Mouse (Mus musculus): ENCODE results near the gene Fmnl1.

Gene Fmnl1

DNA sequence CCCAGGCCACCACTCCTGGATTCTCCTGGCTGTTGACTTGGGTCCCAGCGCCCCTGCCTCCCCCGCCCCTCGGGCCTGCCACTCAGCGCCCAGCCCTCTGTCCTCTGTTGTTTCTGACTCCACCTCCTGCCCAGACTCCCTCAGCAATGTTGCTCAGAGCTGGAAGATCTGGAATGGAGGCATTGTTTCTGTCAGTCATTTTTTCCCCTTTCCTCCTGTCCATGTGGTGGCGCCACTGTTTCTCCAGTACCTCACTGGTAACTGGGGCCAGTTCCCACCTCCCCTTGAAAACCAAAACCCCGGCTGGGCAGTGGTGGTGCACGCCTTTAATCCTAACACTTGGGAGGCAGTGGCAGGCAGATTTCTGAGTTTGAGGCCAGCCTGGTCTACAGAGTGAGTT lies 9.5 kb upstream of the Fmnl1 start:
- DNase-seq = no peak

GRCm38 (mm10) chr11:103162132-103162531 lies 8.8 kb upstream of the Fmnl1 start:
- DNase-seq = no peak

DNA sequence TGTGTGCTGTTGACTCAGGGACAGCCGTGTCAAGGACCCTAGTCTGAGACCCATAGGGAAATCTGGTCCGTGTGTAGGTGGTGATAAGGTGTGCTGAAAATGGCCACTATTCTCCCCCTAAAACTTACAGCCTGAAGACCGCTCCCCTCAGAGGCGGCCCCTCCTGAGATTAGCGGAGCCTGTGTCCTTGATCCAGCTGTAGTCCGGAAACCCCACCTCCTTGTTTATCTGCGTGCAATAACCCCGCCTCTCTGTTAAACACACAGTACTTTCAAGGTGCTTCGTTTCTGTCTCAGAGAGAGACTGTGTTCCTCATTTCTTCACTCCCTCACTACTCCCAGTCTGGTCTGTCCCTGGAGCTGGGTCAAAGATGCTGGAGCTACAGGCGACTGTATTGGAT lies 6.5 kb upstream of the Fmnl1 start:
- no peak for DNase-seq

DNA sequence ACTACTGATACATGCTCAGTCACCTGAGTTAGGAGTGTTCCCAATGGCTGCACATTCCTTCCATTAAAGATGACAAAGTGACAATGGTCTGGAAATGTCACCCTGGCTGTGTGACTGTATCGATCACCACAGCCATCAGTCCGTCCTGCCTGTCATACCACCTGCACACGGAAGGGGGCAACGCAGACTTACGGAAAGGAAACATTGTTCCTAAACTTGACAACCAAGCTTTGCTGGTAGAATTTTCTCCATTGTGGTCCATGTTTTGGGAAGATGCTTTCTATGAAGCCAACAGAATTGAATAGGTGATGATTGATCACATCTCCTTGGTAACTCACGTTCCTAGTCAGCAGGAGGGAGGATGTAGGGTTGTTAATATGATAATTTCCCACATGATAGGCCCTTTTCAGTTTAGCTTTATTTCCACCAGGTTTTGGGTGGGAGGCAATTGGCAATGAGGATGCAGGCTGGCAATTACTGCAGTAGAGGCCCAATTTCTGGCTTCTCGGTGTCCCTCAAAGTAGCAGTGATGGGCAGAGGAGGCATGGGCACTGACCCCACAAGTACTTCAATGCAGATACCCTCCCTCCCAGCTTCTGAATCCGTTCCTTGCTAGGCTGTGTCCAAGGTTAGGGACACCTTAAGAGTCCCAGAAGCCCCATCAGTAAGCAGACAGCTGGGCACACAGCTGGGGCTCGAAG lies 2.1 kb upstream of the Fmnl1 start:
- DNase-seq = peak; percentile 69

GRCm38 (mm10) chr11:103169664-103170063 lies 1.2 kb upstream of the Fmnl1 start:
- DNase-seq = no peak

GRCm38 (mm10) chr11:103170111-103170493 lies 805 bp upstream of the Fmnl1 start:
- no peak for DNase-seq

GRCm38 (mm10) chr11:103171286-103171620 lies 346 bp downstream of the Fmnl1 start:
- no peak for DNase-seq

DNA sequence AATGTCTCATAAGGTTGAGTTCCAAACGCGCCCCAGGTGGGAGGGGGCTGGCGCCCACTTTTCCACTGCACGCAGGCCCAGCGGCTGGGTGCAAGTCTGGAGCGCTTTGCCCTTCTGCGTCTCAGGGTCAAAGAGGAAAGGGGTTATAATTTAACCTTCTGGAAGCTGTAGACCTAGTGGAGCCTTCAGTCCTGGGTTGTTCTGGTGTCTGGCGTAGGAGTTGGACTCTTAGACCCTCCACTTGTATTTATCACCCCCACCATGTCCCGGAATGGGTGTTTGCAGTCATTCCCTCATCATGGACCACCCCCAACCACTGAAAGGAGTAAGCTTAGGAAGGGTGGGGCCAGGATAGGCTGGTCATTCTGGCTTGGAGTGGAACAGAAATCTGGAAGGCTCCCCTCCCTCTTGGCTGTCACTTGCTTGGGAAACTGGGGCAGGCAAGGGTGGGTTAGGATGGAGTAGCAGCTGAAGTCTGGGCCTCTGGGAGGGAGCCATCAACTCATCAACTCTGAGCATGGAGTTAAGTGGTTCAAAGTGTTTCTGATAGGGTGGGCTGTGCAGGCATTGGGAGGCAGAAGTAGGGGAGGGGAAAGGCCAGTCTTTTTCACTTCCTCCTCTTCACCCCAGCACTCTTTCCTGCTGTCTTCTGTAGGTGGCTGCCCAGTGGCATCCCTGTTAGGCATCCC lies 940 bp downstream of the Fmnl1 start:
- DNase-seq = no peak

DNA sequence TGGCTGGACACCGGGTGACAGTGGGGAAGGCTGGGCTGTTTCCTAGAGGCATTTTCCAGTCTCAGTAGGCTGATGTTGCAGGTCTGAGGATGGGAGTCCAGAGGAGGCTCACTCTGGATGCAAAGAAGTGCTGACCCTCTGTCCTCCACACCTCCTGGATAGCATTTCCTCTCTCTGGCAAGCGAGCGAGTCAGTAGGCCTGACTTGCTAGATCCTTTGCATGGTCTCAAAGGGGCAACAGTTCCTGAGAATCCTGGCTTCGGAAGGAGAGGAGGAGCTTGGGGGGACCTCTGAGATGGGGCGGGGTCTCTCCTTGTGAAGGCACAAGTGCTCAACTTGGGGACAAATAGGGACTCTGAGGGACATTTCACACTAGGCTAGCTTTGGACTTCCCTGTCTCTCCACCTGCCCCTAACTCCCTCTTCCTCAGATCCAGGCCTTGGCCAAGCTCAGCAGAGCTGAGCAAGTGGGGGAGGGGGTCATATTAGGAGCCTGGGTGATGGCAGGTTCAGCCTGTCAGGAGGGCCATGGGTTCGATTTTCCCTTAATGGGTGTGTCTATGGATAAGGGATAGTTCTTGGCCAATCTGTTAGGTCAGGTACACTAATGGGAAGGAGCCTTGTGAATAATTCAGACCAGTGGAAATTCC lies 1.6 kb downstream of the Fmnl1 start:
- no peak for DNase-seq

DNA sequence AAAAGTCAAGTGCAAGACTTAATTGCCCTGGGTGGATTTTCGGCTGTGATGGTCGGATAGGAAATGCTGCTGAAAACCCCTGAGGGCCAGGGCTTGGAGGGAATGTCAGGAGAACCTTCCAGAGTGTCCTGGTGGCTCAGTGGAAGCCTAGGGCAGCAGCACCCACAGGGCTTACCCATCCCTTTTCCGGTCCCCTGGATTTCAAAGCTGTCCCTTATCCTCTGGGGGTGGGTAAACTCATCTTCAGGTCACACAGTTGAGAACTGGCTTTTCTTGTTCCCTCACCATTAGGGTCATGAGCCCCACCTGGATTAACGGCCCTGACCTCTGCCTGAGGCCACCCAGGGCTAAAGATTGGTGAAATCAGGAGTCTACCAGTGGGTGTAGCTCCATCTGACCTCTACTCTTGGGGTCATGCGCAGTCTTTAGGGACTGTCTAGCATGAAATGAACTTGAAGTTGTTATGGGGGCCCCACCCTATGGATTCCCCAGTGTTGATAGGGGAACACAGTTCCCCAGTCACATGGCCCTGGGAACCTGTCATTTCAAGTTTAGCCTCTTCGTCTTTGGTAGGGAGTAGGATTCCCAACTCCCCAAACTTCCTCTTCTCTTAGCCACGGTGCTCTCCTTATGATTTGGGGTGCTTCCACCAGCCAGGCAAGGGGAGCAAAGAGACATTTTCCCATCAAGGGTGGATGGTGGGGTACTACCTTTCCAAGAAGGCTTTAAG lies 2.3 kb downstream of the Fmnl1 start:
- no peak for DNase-seq

GRCm38 (mm10) chr11:103173771-103174344 lies 3.0 kb downstream of the Fmnl1 start:
- DNase-seq = peak; percentile 56

GRCm38 (mm10) chr11:103174411-103174832 lies 3.5 kb downstream of the Fmnl1 start:
- DNase-seq = no peak

DNA sequence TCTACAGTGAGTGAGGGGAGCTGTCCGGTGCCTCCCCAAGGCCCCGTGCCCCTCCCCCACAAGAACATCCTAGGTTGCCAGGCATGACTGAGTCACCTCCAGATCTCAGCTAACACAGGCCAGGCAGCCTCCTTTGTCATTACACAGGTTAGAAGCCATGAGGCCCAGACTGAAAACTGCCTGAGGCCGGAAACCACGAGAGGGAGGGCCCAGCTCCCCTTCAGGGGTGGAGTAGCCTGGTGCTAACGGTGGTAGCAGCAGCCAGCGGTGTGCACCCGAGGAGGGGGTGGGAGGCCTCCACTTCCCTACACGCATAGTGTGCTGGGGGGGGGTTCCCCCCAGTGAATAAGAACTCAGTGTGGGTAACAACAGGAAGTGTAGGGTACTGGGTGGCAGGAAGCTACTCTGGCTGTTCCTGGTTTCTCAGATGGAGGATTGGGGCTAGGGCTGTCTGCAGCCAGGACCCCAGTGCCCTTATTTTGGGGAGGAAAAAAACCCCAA lies 4.0 kb downstream of the Fmnl1 start:
- no peak for DNase-seq

GRCm38 (mm10) chr11:103175688-103176442 lies 5.0 kb downstream of the Fmnl1 start:
- DNase-seq = no peak

DNA sequence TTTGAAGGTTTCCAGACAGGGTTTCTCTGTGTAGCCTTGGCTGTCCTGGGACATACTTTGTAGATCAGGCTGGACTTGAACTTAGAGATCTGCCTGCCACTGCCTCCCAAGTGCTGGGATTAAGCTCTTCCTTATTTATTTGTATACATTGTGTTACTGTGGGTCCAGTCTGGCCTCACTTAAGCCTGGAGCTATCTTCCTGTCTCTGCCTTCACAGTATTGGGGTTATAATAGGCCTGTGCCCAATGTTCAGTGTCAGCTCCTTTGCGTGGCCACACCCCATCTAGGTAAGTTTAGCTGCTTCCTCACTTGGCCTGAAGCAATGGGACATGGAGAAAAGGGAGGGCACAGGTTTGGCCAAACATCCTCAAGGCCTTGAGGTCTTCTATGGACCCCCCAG lies 5.6 kb downstream of the Fmnl1 start:
- DNase-seq = no peak

GRCm38 (mm10) chr11:103177216-103177615 lies 6.3 kb downstream of the Fmnl1 start:
- no peak for DNase-seq

DNA sequence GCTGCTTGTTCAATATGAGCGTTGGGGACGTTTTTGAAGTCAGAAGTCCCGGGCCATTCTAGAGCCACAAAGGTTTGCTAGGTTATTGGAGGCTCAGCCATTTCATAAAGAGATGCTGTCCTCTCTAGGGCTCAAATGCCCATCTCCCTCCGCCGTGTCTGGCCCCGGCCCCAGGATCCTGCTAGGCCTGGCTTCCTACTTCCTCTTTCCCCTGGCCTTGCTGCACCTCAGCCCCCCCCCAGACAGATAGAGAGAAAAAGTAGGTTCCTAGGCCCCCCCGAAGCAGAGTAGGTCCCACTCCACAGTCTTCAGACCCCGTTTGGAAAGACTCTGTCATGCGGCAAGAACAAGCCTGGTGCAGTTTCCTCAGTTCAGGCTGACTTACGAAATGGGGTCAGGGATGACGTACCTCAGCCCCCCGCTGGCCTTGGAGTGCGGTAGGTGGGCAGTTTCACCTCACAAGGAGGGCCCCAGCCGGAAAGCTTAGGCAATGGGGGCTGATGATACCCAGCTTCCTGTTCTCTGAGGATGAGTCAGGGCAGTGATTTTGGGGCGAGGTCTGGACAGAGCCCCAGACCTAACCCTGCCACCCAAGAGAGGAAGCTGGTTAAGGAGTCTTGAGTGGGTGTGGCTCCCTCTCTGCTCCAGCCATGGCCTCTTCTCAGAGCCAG lies 7.0 kb downstream of the Fmnl1 start:
- no peak for DNase-seq

DNA sequence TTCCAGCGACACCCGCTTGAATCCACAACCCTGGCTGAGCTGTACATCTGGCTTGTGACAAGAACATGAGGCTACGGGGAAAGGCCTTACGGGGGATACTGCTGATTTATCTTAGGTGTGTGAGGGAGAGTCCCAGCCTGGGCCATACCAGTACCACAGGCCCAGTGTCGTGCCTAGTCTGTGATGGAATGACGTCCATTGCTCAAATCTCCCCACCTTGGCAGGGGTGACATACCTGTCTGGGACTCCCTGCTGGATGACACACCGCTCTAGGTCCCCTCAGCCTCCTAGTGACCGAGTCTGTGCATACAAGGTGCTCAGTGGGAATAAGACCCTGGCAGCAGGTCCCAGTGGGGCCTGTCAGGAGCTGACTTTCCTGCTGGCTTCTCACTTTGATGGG lies 7.8 kb downstream of the Fmnl1 start:
- no peak for DNase-seq

GRCm38 (mm10) chr11:103180426-103180825 lies 9.5 kb downstream of the Fmnl1 start:
- no peak for DNase-seq

DNA sequence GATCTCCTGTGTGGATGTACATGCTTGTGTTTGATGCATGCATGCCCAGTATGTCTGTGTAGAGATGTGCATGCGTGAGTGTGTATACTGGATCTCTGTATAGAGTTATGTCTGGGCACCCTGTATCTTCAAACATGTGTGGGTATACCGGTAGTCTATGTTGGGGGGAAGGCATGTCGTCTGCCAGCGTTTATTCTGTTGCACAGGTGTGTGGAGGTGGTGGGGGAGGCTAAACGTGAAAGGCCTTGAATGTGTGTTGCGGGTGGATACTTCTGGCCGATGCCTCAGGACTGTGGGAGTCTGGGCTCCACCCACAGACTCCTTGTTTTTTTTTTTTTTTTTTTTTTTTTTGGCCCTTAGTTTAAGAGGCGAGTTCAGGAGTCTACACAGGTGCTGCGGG lies 10.4 kb downstream of the Fmnl1 start:
- peak; percentile 37 for DNase-seq

GRCm38 (mm10) chr11:103181911-103182310 lies 11.0 kb downstream of the Fmnl1 start:
- DNase-seq = no peak

DNA sequence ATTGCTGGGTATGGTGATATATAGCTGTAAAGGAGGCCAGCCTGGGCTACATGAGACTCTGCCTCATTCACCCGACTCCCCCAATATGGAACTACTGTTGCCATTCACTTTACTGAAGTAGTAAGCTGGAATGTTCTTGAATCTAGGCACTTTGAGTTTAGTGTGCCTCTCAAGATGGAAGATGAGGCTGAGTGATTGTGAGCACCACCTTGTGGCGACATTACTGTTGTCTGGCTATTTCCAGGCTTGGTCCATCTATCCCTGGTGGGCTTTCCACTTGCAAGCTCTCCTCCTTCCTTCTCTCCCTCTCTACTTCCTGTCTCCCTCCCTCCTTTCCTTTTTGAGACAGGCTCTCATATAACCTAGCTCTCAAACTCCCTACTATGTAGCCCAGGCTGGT lies 14.0 kb downstream of the Fmnl1 start:
- no peak for DNase-seq
